Mouse (Mus musculus) bone marrow macrophage, adult 2 months (primary cell): Measurements from ENCODE around the gene Wnt10a. TPM values are rescaled to one million over a fixed set of nuclear protein-coding genes. Genes with fewer than 3 reads are reported as not detected.

Source experiments
- H3K27ac ChIP-seq: 2 replicates; pipeline ENCODE4 v1.5.1; 2012; ENCODE audit warnings: low read depth, low read length; ENCODE audit not compliant: insufficient read depth
- H3K4me1 ChIP-seq: 2 replicates; pipeline ENCODE4 v1.6.1; 2012; ENCODE audit warnings: low read length; ENCODE audit not compliant: control insufficient read depth, insufficient read depth
- H3K4me3 ChIP-seq: 2 replicates; pipeline ENCODE4 v1.5.1; 2012; ENCODE audit warnings: mild to moderate bottlenecking, low read length, moderate library complexity; ENCODE audit not compliant: insufficient read depth
- CTCF ChIP-seq: IDR thresholded peaks from 2 replicates; pipeline ENCODE4 v1.5.1; 2012; ENCODE audit warnings: low read depth, mild to moderate bottlenecking, low read length, moderate library complexity
- POLR2A ChIP-seq: IDR thresholded peaks from 2 replicates; pipeline ENCODE4 v1.6.1; 2012; ENCODE audit warnings: mild to moderate bottlenecking, low read depth, low read length, borderline replicate concordance
- polyA plus RNA-seq: library from polyadenylated mRNA; stranded (reverse); fragments of >200 nt; gene quantifications from 2 replicates; pipeline ENCODE4 v1.2.4, GENCODE M21; 2012; ENCODE audit not compliant: missing spikeins, insufficient read depth, insufficient read length

Gene Wnt10a
- polyA plus RNA-seq, 1 experiment = not detected

- no peaks in the 10 kb centered on the region for H3K4me1 ChIP-seq
- no peak for TF ChIP-seq CTCF
- TF ChIP-seq POLR2A = no peak
- no peak overlapping the region for H3K27ac ChIP-seq
- H3K4me3 ChIP-seq = no peak overlapping the region
Measured at GRCm38 (mm10) chr1:74846341-74846740, 55.0 kb downstream of the Wnt10a start.

GRCm38 (mm10) chr1:74848946-74849345, 57.6 kb downstream of the Wnt10a start:
- Histone ChIP-seq H3K4me1 (no peaks in the 10 kb centered on the region), H3K27ac (no peak overlapping the region), H3K4me3 (no peak overlapping the region)
- TF ChIP-seq CTCF (no peak), POLR2A (no peak)

- TF ChIP-seq CTCF = no peak
- TF ChIP-seq POLR2A = no peak
- no peaks in the 10 kb centered on the region for H3K4me1 ChIP-seq
- no peak overlapping the region for H3K4me3 ChIP-seq
- no peak overlapping the region for H3K27ac ChIP-seq
Measured at GRCm38 (mm10) chr1:74850251-74850650, 58.9 kb downstream of the Wnt10a start.

- H3K27ac ChIP-seq = no peak overlapping the region
- H3K4me3 ChIP-seq = no peak overlapping the region
- no peaks in the 10 kb centered on the region for H3K4me1 ChIP-seq
- no peak for TF ChIP-seq POLR2A
- no peak for TF ChIP-seq CTCF
Measured at GRCm38 (mm10) chr1:74851001-74851775, 59.9 kb downstream of the Wnt10a start.

Other genes starting within 250 kb of the Wnt10a start
- not detected in 2 replicates for gene Plcd4, start 248.6 kb upstream of the Wnt10a start, polyA plus RNA-seq
- 8.8 and 9.0 TPM in 2 replicates for gene Usp37, start 247.2 kb upstream of the Wnt10a start, polyA plus RNA-seq
- gene Zfp142, start 203.3 kb upstream of the Wnt10a start, polyA plus RNA-seq = 7.2 and 8.7 TPM in 2 replicates
- gene Bcs1l, start 203.2 kb upstream of the Wnt10a start, polyA plus RNA-seq = 9.8 and 10.3 TPM in 2 replicates
- gene Rnf25, start 190.1 kb upstream of the Wnt10a start, polyA plus RNA-seq = 39.0 and 51.0 TPM in 2 replicates
- gene Stk36, start 190.1 kb upstream of the Wnt10a start, polyA plus RNA-seq = 2.8 and 3.0 TPM in 2 replicates
- 15.3 and 22.1 TPM in 2 replicates for gene Ttll4, start 129.8 kb upstream of the Wnt10a start, polyA plus RNA-seq
- 165 and 189 TPM in 2 replicates for gene Cyp27a1, start 77.9 kb upstream of the Wnt10a start, polyA plus RNA-seq
- not detected in 2 replicates for gene Prkag3, start 42.3 kb upstream of the Wnt10a start, polyA plus RNA-seq
- 0.62 and 1.0 TPM in 2 replicates for gene Wnt6, start 19.6 kb upstream of the Wnt10a start, polyA plus RNA-seq
- not detected in 2 replicates for gene Cdk5r2, start 63.4 kb downstream of the Wnt10a start, polyA plus RNA-seq
- gene Fev, start 93.9 kb downstream of the Wnt10a start, polyA plus RNA-seq = not detected in 2 replicates
- not detected in 2 replicates for gene Cryba2, start 101.6 kb downstream of the Wnt10a start, polyA plus RNA-seq
- gene Cfap65, start 144.1 kb downstream of the Wnt10a start, polyA plus RNA-seq = not detected in 2 replicates
- 0.32 and 0.38 TPM in 2 replicates for gene Ihh, start 160.2 kb downstream of the Wnt10a start, polyA plus RNA-seq